Mouse (Mus musculus): ENCODE data around the gene Pak1.

- no peak for TF ChIP-seq CTCF (IDR thresholded peaks at IDR 0.05; ENCODE audit: borderline replicate concordance, insufficient read depth, low read depth, low read length)
- TF ChIP-seq POLR2A (IDR thresholded peaks at IDR 0.05; ENCODE audit: borderline replicate concordance, insufficient read depth, low read length), result no peak
These were observed 156.1 kb downstream of the Pak1 start for GRCm38 (mm10) chr7:97944485-97944884.

Data from cerebellum, adult 2 months (tissue).